Mouse (Mus musculus) right cerebral cortex, postnatal 10 days (tissue): ENCODE data around the gene Lrch1.
A peak's percentile ranks its signal among the peaks of the same experiment; 100 is the strongest.

Source experiments
- DNase-seq, 2 experiments: peaks; one replicate each; pipeline ENCODE4 v3.0.0; 2021; ENCODE audit warnings: low spot score in 2 of 2

The Lrch1 gene

DNA sequence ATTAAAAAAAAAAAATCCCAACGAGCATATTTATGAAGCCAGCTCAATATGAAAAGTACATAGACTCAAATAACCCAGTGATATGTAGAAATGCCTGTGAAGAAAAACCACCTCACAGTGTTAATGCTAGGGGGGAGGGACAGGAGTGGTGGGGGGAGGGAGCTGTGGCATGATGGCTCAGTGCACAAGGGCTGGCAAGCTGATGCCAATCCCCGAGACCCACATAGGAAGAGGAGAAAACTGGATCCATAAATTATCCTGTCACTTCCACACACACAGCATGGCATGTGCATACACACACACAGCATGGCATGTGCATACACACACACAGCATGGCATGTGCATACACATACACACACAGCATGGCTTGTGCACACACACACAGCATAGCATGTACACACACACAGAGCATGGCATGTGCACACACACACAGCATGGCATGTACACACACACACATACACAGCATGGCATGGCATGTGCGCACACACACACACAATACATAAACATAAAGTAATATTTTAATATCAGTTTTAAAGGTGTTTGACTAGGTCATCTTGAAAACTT lies 54.5 kb downstream of the Lrch1 start:
- DNase-seq: no peak

DNA sequence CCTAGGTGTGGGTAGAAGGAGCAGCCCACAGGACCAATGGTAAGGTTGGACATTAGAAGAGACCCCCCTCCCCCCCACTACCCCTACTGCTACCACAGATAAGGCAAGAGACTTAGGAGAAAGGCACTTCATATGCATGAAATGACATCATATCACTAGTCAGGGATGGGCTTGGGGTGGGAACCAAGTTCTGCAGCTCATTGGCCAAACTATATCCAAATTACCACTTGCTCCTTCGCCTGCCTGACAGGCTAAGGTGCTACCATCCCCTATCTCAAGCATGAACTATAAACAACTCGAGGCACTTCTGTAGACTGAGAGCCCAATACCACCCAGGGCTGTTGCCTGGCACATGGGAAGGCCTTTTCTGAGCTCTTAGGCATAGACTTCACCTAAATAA lies 58.4 kb downstream of the Lrch1 start:
- DNase-seq: no peak

DNA sequence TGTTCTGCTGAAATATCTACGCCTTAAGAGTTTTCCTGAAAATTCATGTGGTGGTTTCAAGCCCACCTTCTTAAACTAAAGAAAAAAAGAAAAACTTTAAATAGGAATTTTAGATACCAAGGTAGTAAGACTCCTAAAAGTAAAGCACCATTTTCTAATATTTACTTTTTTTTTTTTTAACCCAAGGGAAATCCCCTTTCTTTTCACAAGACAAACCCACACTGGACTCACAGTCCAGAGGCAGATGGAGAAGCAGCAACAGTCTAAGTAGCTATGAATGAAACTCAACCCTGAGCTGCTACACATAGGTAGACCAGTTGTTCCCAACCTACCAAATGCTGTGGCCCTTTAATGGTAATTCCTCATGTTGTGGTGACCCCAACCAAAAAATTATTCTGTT lies 59.6 kb downstream of the Lrch1 start:
- no peak for DNase-seq

- no peak for DNase-seq
Observed at GRCm38 (mm10) chr14:74886453-74886852, 61.2 kb downstream of the Lrch1 start.

GRCm38 (mm10) chr14:74884920-74885319 lies 62.8 kb downstream of the Lrch1 start:
- DNase-seq: no peak

GRCm38 (mm10) chr14:74884024-74884680 lies 63.5 kb downstream of the Lrch1 start:
- DNase-seq: peak; percentile 88 to 89

- DNase-seq: peak in 1 of 2 experiments; percentile 50
Observed at GRCm38 (mm10) chr14:74883204-74883603, 64.5 kb downstream of the Lrch1 start.

- DNase-seq: no peak
Observed at GRCm38 (mm10) chr14:74882754-74883153, 64.9 kb downstream of the Lrch1 start.

DNA sequence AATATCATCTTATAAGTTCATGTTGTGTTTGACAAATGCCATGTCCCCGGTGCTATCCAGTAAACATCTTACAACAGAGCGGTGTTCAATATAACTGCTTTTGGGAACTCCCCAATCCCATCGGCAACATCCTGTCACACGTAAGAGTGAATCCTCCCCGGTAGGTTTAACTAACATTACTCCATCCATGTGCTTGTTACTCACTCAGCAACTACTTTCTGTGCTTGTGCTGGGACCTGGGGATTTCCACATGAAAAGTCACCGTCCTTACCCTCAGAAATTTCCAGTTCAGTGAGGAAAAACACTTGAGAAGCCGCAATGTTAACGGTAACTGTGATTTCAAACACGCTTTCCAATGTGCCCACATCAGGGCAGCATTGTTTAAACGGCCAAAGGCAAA lies 66.8 kb downstream of the Lrch1 start:
- DNase-seq: no peak

DNA sequence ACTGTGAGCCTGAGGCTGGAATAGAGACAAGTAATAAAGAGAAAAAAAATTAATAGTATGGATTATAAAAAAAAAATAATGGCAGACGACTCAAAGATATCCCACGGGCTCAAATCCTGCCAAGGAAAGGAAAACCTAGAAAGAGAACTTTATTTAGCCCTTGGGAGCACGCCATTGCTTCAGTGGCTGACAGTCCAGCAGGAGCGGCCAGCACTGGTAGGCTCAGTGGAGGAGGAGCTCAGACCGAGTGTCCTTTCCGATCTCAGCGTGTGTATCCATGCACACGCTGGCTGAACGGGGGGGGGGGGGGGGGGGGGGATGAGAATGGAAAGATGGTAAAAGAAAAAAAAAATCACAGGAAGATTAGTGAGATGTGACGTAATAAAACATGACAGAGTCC lies 68.2 kb downstream of the Lrch1 start:
- DNase-seq: no peak

DNA sequence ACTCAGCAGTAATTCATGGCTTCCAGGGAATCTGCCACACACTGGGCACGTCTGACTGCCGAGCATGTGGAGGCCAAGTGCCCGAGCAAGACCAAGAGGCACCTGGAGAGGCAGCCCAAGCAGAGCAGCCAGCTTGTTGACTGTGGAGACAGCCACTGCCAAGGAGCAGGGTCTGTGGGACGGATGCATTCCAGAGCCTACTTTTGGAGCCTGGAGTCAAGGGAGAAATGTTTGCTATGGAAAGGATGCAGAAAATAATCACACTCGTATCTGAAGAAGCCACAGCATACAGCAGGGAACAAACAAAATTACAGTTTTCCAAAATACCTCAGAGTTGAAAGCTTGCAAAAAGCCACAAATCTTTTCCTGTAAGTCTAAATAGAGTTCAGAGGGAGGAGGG lies 70.4 kb downstream of the Lrch1 start:
- DNase-seq: no peak

DNA sequence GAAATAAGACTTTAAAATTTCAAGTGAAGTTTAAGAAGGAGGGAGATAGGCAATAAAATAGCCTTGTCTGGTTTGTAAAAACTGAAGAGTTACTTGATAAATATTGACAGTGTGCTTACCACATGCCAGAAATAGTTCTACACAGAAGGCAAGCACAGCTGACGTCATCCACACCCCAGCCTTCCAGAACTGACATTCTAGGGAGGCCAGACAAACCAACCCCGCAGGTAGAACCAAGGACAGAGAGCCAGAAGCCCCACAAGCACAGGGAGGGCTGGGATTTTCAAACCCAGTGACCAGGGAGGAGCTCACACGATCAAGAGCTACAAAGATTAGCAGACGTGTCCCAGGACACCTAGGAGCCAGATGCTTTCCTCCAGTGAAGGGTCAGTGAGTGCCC lies 76.5 kb downstream of the Lrch1 start:
- no peak for DNase-seq

DNA sequence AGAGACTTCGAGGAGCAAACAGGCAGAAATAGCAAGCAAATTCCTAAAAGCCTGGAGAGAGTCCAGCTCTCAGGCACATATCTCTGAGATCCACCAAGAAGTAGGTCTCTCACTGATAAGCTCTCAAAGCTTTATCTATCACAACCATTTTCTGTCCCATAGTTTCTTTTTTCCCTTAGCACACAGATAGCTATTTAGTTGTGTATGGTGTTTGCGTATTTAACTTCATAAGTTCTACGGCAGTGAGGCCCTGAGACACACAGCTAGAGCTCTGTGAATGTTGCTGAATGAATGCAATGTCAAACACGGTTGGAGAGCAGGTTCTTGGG lies 78.8 kb downstream of the Lrch1 start:
- DNase-seq: no peak

DNA sequence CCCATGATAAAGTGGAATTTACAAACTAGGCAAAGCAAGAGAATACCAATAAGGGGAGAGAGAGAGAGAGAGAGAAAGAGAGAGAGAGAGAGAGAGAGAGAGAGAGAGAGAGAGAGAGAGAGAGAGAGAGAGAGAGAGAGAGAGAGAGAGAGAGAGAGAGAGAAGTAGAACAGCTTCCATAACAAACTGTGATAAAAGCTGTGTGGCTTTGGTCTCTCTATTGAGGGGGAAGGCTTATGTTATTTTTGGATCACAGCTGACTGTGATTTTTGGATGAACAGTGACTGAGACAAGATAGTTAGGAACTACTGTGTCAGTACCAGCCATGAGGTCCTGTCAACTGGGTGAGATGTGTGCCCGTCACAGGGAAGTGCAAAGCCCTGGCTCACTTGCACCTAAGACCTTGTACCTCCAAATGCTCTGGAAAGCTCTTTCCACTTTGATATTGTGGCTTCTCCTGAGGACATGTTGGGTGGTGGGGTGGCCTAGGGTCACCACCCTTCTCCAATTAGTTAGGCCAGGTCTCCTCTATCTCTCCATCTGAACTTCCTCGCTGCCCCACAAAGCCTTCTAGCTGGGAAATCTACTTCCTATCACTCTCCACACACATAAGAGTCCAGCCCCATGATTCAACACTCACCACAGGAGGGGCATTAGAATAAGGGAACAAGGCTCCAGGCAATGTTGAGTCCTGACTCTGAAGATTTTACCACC lies 79.3 kb downstream of the Lrch1 start:
- DNase-seq: no peak

DNA sequence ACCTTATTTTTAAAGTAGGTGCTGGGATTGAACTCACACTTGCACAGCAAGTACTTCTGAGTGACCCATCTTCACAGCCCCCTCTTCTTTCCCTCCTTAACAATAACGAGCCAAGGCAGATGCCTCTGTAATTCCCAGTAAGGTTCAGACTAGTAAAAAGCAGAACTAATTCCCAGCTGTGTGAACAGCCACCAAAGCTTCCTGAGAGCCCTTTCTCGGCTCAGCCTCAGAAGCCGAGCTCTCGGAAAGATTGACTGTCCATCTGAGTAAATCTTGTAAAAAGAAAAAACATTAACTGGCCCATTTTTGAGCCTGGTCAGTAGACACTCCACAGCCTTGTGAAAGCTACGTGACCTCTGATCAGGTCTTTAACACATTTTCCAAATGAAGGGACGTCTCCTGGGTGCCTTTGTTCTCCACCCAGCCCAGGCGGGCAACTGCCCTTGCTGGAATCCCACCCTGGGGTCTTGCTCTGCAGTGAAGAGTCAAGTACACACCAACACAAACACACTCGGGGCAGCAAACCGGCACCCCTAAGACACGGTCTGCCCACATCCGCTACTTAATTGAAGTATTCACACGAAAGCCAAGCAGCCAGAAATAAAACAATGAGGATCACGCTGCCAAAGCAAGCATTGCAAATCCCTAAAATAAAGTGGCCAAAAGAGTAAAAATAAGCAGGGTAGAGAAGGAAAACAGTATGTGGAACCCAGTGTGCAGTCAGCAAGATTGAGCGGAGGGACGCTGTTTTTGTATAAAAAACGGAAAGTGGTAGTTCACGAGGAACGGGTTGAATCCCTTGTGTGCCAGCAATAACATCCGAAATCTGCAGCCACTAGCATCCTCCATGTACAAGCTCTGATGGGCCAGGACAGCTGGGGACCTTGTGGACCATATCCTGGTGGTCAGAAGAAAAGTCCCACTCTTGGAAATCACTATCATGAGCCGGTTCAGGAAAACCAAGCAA lies 80.3 kb downstream of the Lrch1 start:
- no peak for DNase-seq

DNA sequence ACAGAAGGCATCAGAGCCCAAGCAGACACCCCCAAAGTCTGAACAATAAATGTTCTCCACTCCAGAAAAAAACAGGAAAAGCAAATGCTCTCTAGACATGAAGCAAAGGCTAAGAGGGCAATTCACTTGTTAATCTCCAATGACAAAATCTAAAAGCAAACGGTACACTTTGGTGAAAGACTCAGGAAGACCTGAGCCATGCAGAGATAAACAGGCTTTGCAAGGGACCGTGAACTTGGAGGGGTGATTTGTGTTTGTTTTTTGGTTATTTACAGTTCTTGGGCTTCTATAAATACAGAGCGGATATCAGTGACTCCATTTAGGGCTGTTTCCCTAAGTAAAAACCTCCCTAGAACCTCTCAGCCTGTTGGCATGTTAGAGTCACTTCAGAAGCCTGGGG lies 81.9 kb downstream of the Lrch1 start:
- DNase-seq: no peak

- DNase-seq: no peak
Observed at GRCm38 (mm10) chr14:74864805-74865483, 82.7 kb downstream of the Lrch1 start.

GRCm38 (mm10) chr14:74861456-74861855 lies 86.2 kb downstream of the Lrch1 start:
- no peak for DNase-seq

- no peak for DNase-seq
Observed at GRCm38 (mm10) chr14:74859154-74859553, 88.5 kb downstream of the Lrch1 start.

DNA sequence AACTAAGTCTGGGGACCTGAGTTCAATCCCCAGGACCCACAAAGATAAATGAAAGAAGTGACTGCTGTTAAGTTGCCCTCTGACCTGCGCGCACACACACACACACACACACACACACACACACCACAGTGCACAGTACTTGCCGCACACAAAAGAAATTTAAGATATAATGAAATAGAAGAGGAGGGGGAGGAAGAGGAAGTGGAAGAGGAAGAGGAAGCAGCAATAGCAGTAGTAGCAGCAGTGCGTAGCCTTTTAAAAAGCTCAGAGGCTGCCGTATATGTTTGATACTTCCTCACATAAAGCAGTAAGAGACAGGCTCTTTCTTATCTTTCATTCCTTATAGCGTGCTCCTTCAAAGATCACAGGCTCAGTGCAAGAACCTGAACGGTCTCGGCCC lies 92.2 kb downstream of the Lrch1 start:
- no peak for DNase-seq

GRCm38 (mm10) chr14:74853759-74854100 lies 93.9 kb downstream of the Lrch1 start:
- DNase-seq: peak in 1 of 2 experiments; percentile 8
